Mouse (Mus musculus) cerebellum, postnatal 4 days (tissue): ENCODE data around the gene Crb1.
"Not testable (repeated sequence)": the region's sequence is repeated elsewhere in the genome, so short reads cannot be mapped to it uniquely, and the experiment has no call there.

Source experiments
- DNase-seq, 2 experiments: peaks; one replicate each; pipeline ENCODE4 v3.0.0; 2022; ENCODE audit warnings: low spot score in 2 of 2, mixed read lengths in 1 of 2

Gene Crb1

DNA sequence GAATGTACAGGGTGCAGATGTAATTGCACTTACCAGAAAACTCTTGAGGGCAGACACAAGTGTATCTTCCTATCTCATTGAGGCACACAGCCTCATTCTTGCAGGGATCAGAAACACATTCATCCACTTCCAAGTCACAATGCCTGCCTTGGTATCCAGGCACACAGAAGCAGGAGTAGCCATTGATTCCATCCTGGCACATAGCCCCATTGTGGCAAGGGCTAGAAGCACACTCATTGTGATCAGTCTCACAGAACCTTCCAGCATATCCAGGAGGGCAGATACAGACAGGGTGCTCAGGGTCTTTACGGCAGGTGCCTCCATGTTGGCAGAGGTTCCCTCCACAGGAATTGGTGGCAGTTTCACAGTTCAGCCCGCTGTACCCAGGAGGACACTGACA lies 39.9 kb downstream of the Crb1 start:
- DNase-seq = no peak

DNA sequence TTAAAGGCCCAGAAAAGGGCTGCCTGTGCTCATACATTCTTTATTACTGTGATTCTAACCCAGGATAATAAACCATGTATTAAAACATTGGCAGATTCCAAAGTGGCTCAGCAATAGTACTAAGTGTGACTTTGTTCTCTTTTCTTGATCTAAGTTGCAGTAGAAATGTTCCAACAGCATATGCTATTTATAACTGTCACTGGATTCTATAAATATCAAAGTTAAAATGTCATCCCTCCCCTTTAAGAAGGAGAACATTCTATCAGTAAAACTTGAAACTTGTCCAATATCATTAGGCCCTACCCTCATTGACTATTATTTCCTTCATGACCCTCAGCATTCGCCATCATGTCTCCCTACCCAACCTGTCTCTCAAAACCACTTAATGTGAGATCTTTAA lies 48.1 kb downstream of the Crb1 start:
- no peak for DNase-seq

DNA sequence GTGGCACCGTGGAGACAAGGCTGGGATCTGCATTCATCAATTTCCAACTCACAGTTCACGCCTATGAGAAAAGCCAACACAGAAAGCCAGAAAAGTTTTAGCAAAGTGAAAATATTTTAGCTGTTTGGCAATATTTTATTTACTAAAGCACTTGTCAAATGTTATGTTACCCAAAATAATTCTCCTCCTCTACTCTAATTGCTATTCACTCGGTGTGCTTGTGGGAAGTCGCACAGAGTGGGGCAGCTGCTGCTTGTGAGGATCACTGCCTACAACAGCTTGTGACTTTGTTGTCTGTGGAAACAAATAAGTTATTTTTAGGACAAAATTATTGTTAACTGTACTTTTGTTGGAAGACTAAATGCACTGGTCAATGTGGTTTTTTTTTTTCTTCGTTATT lies 48.6 kb downstream of the Crb1 start:
- DNase-seq = no peak

DNA sequence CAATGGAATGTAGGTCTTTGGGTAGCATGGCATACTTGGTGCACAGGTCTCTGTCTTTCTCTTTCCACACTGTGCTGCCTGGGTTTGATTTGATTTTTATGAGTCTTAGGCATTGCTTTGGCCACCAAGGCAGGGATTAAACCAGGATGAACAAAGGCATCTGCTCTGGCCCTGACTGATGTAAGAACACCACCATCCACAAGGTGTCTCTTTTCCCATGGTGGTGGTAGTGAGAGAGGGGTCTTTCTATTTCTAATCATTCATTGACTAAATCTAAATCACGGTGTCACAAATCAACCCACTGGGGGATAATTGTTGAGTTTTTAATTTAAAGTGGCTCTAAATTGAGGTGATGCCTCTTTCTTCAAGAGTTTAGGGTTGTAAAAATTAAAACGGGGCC lies 51.5 kb downstream of the Crb1 start:
- DNase-seq = no peak

DNA sequence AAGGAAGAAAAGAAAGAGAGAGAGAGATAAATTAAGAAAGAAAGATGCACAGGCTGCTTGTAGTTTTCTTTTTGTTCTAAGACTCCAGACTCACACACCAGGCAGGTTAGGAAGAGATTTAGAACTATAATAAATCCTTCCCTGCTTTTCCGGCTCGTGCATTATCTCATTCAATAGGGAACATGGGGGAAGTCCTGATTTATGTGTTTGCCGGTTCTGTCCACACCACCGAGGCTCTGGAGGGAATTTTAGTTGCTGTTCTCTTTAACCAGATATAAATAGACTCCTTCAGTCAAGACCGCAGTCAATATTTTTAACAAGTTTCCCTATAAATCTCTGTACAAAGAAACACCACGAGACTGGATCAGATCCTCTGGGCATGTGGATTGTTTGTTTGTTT lies 57.1 kb downstream of the Crb1 start:
- DNase-seq = no peak

DNA sequence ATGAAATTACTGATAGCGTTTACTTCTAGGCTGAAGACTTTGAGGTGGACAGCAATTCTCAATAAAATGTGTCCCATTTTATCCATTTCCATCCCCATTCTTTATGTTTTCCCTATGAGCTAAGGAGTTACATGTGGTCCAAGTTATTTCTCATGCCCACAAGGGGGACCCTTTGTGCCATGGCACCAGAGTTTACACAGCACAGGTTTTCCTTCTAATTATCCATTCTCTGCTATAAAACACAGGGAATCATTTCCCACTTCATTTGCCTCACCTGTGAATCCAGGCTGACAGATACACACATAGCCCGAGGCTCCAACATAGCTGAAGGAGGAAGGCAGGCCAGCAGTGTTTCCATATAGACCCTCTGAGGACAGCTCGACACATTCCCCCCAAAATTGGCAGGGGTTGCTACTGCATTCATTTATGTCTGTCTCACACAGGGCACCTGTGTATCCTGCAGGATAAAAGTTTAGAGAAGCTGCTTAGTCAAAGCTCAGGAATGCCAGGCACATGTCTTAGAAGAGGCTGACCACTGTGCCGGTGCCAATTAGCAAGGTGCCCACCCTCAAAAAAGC lies 62.5 kb downstream of the Crb1 start:
- no peak for DNase-seq

DNA sequence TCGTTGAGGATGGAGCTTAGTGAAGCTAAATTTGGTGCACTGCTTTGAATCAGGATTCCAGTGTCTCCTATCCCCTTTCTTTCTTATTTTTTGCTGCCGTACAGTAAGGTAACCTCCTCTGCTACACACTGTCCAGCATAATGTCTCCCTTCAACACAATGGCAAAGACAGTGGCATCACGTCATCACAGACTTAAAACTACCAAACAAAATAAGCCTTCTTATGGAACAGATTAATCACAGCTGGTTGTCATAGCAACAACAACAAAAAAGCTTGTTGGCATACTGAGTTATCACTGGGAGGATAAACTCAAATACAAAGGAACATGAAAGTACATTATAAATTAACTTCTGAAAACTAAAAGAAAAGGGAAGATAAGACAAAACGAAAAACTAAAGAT lies 68.0 kb downstream of the Crb1 start:
- no peak for DNase-seq

DNA sequence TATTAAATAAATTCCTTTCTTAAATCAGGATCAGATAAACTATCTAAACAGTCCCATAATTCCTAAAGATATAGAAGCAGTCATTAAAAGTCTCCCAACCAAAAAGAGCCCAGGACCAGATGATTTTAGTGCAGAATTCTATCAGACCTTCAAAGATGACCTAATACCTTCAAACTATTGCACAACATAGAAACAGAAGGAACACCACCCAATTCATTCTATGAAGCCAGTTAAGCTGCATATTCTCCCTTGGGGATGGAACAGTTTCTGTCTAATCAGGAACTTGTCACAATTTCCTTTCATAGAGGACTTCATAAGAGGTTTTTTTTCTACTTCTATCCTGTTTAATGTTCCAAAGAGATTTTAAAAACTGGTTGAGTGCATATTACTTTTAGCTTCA lies 74.4 kb downstream of the Crb1 start:
- DNase-seq = not testable (repeated sequence)

DNA sequence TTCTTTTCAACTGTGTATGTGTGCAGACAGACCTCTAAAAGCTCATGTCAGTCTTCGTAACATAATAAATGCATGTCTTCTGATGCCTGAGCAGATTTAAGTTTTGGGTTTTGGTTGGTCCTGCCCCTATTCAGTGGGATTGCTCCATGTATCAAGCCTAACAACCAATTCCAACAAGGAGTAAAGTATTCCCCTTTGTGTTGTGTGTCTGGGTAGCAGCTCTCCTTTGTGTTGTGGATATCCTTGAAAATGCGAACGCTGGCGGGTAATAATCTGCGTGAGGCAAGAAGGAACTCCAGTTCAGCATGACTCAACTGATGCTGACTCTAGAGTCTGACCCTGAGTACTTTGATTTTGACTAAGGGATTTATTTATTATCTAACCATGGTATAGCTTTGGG lies 75.1 kb downstream of the Crb1 start:
- no peak for DNase-seq

DNA sequence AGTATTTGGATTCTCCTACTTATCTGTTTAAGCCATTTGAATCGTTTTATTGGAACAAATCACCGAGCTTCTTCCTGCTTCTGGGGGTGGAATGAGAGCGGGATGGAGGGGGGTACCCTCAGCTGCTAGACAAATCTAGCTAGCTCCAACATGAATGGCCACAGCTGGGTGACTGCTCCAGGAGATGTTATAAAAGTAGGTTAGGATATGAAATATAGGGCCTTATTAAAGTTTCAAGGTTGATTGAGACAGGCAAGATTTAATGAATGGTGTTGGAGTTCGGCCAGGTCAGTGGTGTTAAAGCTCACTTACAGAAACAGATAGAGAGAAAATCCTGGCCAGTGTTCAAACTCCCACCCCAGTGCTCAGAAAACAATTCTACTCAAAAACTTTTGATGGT lies 84.9 kb downstream of the Crb1 start:
- DNase-seq = no peak

DNA sequence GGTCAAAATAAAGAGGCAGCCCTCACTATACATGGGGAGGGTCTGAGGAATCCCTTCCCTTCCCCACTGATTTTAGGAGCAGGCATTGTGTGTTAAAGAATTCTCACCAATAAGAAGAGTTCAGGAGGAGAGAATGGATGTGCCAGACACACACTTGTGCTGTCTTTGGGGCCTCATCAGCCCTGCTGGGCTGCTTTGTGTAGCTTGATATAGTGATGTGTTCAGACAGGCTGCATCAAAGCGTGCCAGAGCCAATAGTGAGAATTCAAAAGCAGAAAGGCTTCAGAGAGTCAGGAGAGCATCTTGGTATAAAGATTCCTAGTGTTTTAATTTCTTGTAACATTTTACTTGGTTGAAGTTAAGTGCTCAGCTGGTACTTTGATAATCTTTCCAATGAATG lies 85.3 kb downstream of the Crb1 start:
- DNase-seq = no peak

DNA sequence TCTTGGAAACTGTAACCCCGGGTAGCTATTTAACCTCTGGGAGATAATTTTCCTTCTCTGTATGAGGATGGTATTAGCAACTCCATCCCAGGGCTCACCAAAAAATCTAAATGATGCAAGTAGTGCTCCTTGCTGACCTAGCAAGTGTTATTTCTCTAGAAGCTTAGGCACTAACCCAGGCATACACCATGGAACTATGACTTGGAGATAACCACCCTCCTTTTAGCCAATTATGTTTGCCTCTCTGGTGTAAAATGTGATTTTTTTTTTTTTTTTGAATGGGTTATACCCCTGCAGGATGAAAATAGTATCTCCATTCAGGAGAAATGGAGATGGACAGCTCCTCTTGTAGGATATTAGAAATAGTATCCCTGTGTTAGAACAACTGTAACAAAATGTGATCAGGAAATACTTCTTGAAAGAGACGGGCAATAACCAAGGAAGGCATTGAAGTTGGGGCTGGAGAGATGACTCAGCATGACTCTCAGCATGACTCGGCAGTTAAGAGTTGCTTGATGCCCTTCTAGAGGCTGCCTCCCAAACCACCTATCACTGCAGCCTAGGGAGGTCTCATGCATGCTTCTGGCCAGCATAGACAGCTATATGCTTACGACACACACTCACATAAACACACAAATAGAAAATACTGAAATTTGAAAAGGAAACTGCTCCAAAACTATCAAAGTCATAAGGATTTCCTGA lies 100.1 kb downstream of the Crb1 start:
- DNase-seq = no peak

DNA sequence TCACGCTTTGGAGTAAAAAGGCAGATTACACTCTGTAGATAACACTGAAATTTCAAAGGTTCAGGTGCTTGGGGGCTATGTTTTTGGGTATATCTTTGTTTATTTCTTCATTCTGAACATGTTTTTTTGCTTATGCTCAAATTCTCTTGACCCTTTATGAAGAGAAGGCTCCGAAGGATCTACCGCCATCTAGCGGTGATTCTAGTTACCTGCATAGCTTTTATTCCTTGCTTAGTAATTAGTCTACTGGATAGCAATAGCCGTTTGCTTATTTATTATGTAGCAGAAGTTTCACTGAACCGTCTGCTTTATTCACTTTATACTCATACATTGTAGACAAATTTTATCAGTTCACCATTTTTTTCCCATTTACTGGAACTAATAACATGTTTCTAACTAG lies 109.1 kb downstream of the Crb1 start:
- DNase-seq = peak in 1 of 2 experiments; percentile 47

DNA sequence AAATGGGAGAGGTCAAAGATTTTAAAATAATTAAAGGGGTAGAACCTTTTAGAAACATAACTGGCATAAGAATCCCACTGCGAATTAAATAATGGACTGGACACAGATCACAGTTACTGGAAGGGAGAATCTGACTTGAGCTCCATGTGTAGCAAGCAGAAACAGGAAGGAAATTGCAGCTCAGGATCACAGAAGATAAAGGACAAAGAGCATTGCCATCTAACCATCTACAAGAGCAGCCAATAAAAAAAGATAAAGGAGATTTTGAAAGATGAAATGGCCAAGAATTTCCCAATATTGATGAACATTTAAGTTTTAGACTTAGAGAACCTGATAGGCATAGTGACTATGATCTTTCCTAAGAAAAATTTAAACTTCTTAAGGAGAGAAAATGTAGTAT lies 112.7 kb downstream of the Crb1 start:
- DNase-seq = no peak

DNA sequence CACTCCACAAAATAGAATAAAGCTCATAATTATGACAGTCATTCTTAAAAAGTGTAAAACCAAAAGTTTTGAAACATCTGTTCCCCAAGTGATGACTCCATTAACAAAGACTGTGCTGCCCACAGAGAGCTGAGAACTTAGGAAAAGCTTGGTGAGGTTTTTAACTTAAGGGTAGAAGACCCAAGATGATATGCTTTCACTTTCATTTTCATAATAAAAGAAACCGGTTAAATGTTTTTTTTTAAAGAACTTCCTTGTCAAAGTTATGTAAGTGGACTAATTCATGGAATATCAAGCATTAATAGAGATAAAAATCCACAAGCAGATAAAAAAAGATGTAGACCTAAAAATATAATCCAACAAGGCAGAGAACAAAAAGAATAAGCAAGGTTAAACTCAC lies 113.7 kb downstream of the Crb1 start:
- DNase-seq = no peak

DNA sequence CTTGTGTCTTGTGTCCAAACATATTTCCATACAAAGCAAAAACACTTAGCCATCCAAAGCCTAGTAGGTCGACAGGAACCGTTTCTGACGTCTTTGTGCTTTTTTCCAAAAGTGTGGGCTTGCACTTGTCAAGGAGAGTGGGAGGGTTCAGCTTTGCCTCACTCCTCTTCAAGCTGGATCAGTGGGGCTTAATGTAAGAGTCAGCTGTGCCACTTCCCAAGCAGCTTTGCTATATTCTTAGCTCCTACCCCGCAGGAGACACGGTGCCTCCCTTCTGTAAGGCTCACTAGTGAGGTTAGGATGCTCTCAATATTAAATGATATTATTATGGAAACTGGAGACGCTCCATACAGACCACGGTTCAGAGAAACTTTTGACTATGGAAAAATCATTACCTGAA lies 121.3 kb downstream of the Crb1 start:
- DNase-seq = no peak

DNA sequence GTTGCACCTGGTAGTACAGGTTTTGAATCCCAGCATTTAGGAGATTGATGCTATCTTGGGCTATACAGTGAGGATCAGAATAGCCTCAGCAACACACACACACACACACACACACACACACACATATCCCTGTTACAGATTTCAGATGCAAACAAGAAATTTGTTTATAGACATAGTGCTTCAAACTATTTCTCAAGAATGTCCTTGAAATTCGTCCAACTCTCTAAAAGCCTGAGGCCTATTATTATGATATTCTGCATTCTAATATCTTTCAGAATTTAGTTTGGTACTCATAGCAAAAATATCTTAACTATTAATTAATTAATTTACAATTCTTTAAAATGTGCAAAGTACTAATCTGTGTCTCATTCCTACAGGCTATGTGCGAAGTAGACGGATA lies 124.9 kb downstream of the Crb1 start:
- DNase-seq = no peak

DNA sequence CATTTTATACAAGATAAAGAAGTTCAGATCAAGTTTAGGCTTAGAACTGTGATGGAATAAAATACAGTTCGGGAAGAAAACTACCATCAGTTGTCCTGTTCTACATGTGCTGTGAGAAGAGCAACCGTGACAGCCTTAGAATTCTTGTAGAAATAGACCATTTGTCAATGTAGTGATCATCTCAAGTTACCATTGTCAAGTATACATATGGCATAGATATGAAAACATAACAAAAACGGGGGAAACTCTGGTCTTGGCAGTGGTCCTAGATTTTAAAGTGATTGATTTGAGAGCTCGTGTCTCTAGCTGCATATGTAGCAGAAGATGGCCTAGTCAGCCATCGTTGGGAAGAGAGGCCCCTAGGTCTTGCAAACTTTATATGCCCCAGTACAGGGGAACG lies 127.7 kb downstream of the Crb1 start:
- no peak for DNase-seq

DNA sequence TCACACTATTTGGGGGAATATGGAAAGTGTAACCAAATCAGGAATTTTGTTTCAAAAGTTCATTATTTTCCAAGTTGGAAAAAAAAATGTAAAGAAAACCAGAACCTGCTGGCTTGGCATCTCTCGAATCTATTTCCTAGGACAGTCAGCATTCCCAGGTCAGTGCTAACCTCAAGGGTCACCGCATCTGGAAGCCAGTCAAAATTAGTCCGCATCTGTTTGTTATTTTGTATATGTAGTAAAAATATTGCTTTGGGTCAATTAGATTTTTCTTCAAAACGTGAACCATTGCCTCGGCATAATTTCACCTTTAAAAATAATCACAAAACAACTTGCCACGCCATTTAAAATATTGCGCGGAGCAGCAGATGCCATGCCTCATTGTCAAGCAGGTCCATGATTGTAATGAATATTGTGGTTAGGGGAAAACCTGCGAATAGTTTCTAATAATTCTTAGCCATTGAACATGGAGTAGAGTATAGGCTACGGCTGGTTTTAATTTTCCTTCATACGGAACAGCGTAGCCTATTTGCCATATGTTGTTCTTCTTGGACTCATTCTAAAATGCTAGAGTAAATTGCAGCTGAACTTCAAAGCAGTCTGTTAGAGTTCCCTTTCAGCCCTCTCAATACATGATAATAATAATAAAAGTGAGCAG lies 130.0 kb downstream of the Crb1 start:
- no peak for DNase-seq

DNA sequence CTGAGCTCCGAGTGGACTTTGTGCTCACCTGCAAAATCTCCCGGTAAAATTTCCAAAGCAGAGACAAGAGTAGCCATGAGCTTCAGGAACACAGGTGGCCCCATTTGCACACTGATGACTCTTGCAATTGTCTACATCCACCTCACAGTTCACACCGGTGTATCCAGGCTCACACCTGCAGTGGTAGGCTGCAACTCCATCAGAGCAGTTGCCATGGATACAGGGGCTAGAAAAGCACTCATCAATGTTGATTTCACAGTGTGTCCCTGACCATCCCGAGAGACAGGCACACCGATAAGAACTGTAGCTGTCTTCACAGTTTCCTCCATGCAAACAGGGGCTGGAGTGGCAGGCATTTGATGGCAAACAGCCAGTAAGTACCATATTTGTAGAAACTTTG lies 140.1 kb downstream of the Crb1 start:
- DNase-seq = no peak

DNA sequence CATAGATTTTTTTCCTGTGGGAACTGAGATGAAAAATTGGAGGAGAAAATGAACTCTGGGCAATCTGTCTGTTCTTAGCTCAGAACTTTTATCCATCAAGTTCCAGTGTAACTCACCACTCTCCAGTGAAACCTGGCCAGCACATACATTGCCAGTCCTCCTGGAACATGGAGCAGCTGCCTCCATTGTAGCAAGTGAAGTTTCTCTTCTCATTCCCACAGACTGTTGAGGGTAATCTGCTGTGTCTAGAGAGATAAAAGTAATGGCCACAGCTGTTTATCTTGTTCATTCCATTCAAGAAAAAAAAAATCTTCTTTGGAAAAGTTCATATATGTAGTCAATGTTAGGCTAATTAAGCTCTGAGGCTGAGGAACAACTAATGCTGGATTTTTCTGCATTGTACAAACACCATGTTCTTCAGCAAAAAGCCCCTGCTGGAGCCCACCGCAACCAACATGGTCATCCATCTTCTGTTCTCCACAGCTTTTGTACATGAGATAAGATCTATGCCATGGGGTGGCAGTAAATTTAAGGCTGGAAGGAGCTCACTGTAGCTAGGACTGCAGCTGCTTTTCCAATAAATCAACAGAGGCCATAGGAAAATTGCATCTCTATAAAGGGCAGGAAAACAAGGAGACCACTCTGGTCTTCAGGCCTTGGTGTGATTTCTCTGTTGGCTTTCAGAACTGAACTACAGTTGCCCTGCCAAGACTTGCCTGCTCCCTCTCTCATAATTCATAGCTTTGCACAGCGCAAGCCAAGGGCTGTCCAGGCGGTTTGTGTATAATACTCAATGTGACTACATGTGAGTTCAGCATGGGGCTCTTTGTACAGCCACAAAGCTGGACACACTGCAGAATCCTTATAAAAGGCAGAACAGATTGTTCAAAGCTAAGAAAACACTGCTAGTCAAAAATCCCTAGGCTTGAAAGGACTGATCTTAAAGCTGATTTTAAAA lies 142.0 kb downstream of the Crb1 start:
- DNase-seq = no peak

DNA sequence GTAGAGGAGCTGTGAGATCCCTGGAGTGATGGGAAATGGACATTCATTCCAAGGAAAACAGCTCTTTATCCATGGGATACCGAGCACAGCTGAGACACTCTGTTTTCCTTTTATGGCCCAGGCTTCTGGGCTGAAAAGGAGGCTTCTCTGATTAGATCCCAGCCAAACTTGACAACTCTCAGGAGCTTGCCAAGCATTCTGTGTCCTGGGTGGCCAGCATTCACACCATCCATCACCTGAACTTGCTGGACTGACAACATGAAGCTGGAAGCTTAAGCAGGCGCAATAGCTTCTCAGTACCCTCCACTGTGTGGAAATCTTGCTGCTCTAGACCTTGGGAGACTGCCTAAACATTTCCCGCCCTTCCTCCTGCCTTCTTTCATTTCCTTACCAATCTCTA lies 144.3 kb downstream of the Crb1 start:
- no peak for DNase-seq
